Mouse (Mus musculus): ENCODE measurements around the gene Dock2. TPM values are rescaled to one million over a fixed set of nuclear protein-coding genes. Genes with fewer than 3 reads are reported as not detected.
A peak's percentile ranks its signal among the peaks of the same experiment; 100 is the strongest.
"Not testable (repeated sequence)": the region's sequence is repeated elsewhere in the genome, so short reads cannot be mapped to it uniquely, and the experiment has no call there.

Gene Dock2
- polyA plus RNA-seq (2014; fragmentation: Nextera tagmentation; extraction: Ambion mirVana), result 2.5 and 3.3 TPM in 2 replicates

DNA sequence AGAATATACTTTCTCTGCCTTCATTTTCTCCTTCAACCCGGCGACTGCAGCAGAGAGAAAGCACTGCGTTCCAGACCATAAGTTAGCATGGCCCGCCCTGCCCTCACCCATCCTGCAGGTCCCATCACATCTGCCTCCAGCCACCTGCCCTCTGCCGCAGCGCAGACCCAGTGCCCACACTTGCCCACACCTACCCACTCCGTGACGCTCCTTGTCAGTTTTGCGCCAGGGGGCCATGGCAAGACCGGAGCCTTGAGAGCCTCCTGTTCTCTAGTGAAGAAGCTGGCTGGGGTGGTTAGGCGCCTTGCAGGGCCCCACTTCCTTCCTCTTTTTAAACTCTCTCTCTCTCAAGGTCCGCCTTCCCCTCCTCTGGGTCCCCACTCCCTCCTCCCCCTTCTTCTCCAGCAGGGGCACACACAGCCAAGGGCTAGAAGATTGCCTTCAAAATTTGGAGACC is at the start of gene Dock2:
Gene Dock2, minus strand, starts transcription at position 306 of the 457 bp plus-strand sequence.
- ATAC-seq (ENCODE audit: low read depth), result no peak
- DNase-seq (ENCODE audit: low spot score), result no peak
- Histone ChIP-seq H3K36me3 (ENCODE audit: control insufficient read depth, insufficient read depth, low read length) (no peaks in the 10 kb centered on the region), H3K4me1 (ENCODE audit: control insufficient read depth, insufficient read depth, low read length) (no peaks in the 10 kb centered on the region), H3K4me2 (ENCODE audit: low read depth, low read length) (no peak within 1 kb of the TSS), H3K9me3 (ENCODE audit: control insufficient read depth, low read length) (no peaks in the 10 kb centered on the region), H3K27me3 (replicated peaks; ENCODE audit: control insufficient read depth, insufficient read depth, low read length) (no peaks in the 10 kb centered on the region), H3K27ac (replicated peaks; ENCODE audit: low read depth, low read length) (no peak within 1 kb of the TSS), H3K4me3 (ENCODE audit: low read depth, low read length) (no peak within 1 kb of the TSS), H3K9ac (ENCODE audit: low read depth, low read length) (no peak within 1 kb of the TSS)
- 83% methylated on average over 12 of the region's 12 CpGs for WGBS

DNA sequence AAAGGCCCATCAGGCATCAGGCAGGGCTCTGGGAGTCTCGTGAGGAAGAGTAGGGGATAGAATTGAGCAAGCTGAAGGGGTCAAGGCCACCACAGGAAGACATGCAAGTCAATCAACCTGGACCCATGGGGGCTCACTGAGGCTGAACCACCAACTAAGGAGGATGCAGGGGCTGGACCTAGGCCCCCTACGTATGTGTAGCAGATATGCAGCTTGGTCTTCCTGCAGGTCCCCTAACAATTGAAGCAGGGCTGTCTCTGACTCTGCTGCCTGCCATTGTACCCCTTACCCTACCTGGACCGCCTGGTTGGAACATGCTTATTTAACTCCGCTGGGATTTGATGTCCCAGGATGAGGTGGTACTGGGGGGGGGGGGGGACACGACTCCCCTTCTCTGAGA is 49.0 kb upstream of the Dock2 start:
- Histone ChIP-seq H3K4me3 (ENCODE audit: low read depth, low read length) (peak overlapping the region; percentile 63), H3K36me3 (ENCODE audit: control insufficient read depth, insufficient read depth, low read length) (peaks cover 16% of the 10 kb centered on the region), H3K4me1 (ENCODE audit: control insufficient read depth, insufficient read depth, low read length) (peaks cover 7% of the 10 kb centered on the region; the same call in 1 of the 2 replicates), H3K27me3 (replicated peaks; ENCODE audit: control insufficient read depth, insufficient read depth, low read length) (no peaks in the 10 kb centered on the region), H3K9me3 (ENCODE audit: control insufficient read depth, low read length) (no peaks in the 10 kb centered on the region), H3K27ac (replicated peaks; ENCODE audit: low read depth, low read length) (no peak overlapping the region), H3K9ac (ENCODE audit: low read depth, low read length) (peak overlapping the region; percentile 88), H3K4me2 (ENCODE audit: low read depth, low read length) (peak overlapping the region; percentile 82)
- no peak for DNase-seq (ENCODE audit: low spot score)
- ATAC-seq (ENCODE audit: low read depth), result no peak
- WGBS, result 10% methylated on average over 4 of the region's 5 CpGs

DNA sequence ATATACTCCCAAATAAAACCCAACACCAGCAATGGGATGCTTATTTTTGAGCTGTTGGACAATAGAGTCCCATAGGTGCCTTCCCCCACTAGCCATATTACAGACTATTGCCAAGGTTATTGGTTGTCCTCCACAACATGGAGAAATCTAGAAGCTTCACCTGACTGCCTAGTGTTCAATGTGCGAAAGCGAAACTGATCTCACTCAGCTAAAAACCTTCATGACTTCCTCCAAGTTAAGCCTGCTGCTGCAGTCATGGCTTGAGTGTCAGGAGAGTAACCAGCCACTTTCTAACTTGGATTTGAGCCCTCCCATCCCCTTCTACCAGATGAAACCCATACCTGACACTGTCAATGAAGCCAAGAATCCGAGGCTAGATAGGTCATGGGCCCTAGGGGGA is 44.1 kb upstream of the Dock2 start:
- Histone ChIP-seq H3K27me3 (replicated peaks; ENCODE audit: control insufficient read depth, insufficient read depth, low read length) (no peaks in the 10 kb centered on the region), H3K4me1 (ENCODE audit: control insufficient read depth, insufficient read depth, low read length) (peaks cover 7% of the 10 kb centered on the region; the same call in 1 of the 2 replicates), H3K4me3 (ENCODE audit: low read depth, low read length) (no peak overlapping the region), H3K4me2 (ENCODE audit: low read depth, low read length) (no peak overlapping the region), H3K27ac (replicated peaks; ENCODE audit: low read depth, low read length) (no peak overlapping the region), H3K9me3 (ENCODE audit: control insufficient read depth, low read length) (no peaks in the 10 kb centered on the region), H3K9ac (ENCODE audit: low read depth, low read length) (no peak overlapping the region), H3K36me3 (ENCODE audit: control insufficient read depth, insufficient read depth, low read length) (peaks cover 36% of the 10 kb centered on the region)
- 96% methylated on average over 3 of the region's 3 CpGs for WGBS
- ATAC-seq (ENCODE audit: low read depth) (no peak), DNase-seq (ENCODE audit: low spot score) (no peak)

DNA sequence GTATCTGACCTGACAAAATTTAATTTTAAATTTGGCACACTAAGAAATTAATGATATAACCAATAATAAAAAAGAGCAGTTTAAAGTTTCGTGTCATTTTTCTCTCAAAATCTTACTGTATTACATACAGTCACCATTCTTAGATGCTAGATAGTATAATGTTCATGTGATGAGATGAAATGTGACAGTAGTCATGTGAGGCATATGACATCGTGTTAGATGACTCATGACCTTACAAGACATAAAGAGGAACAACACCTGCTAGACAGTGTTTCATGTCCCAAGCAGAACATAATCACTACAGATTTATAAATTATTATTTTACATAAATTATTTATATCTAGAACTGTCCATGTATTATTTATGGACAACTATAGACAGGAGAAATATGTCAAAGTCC is 43.2 kb upstream of the Dock2 start:
- WGBS, result 95% methylated on average over 2 of the region's 2 CpGs
- H3K27ac ChIP-seq (replicated peaks; ENCODE audit: low read depth, low read length), result no peak overlapping the region

DNA sequence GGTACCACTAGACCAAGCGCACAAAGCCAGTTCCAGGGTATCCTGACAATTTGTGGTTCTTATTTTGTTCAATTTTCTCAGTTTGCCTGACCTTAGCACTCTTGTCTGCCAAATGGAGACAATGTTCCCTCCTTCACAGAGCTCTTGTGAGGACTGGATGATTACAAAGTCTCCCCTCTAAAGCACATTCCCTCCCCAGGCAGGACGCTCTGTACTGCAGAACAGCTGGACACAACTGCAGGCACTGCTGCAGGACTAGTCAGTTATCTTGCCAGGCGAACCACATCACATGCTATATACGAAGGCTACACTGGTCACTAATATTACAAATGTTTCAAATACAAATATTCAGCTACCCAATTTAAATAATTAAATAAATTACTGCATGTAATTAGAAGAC is 41.1 kb upstream of the Dock2 start:
- DNase-seq (ENCODE audit: low spot score) (no peak), ATAC-seq (ENCODE audit: low read depth) (no peak)
- Histone ChIP-seq H3K36me3 (ENCODE audit: control insufficient read depth, insufficient read depth, low read length) (peaks cover 53% of the 10 kb centered on the region), H3K4me1 (ENCODE audit: control insufficient read depth, insufficient read depth, low read length) (no peaks in the 10 kb centered on the region), H3K4me2 (ENCODE audit: low read depth, low read length) (no peak overlapping the region), H3K27ac (replicated peaks; ENCODE audit: low read depth, low read length) (no peak overlapping the region), H3K27me3 (replicated peaks; ENCODE audit: control insufficient read depth, insufficient read depth, low read length) (no peaks in the 10 kb centered on the region), H3K4me3 (ENCODE audit: low read depth, low read length) (no peak overlapping the region), H3K9me3 (ENCODE audit: control insufficient read depth, low read length) (no peaks in the 10 kb centered on the region), H3K9ac (ENCODE audit: low read depth, low read length) (no peak overlapping the region)
- WGBS, result 90% methylated on average over 4 of the region's 4 CpGs

More for the DNA sequence above, 43.2 kb upstream of the Dock2 start:
- Histone ChIP-seq H3K27me3 (replicated peaks; ENCODE audit: control insufficient read depth, insufficient read depth, low read length) (no peaks in the 10 kb centered on the region), H3K4me1 (ENCODE audit: control insufficient read depth, insufficient read depth, low read length) (no peaks in the 10 kb centered on the region), H3K9me3 (ENCODE audit: control insufficient read depth, low read length) (no peaks in the 10 kb centered on the region), H3K4me3 (ENCODE audit: low read depth, low read length) (no peak overlapping the region), H3K9ac (ENCODE audit: low read depth, low read length) (no peak overlapping the region), H3K36me3 (ENCODE audit: control insufficient read depth, insufficient read depth, low read length) (peaks cover 42% of the 10 kb centered on the region), H3K4me2 (ENCODE audit: low read depth, low read length) (no peak overlapping the region)
- no peak for DNase-seq (ENCODE audit: low spot score)
- no peak for ATAC-seq (ENCODE audit: low read depth)

DNA sequence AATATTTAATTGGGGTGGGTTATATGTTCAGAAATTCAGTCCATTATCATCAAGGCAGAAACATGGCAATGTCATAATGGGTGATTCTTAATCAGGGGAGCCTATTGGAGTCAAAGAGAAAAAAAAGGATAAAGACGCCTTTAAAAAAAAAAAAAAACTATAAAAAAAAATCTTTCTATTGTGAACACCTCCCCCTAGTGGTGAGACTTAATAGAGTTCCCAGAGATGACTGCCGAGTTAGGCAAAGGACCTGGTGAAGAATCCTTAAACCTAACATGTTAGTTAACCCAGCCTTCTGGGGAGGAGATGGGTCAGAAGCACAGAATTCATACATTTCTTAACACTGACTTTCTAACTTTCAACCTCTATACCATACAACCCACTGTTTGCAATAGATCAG is 31.1 kb upstream of the Dock2 start:
- no peak overlapping the region for H3K4me2 ChIP-seq (ENCODE audit: low read depth, low read length)
- peak; percentile 59 for DNase-seq (ENCODE audit: low spot score)
- WGBS, result 9% methylated on average over 2 of the region's 2 CpGs

DNA sequence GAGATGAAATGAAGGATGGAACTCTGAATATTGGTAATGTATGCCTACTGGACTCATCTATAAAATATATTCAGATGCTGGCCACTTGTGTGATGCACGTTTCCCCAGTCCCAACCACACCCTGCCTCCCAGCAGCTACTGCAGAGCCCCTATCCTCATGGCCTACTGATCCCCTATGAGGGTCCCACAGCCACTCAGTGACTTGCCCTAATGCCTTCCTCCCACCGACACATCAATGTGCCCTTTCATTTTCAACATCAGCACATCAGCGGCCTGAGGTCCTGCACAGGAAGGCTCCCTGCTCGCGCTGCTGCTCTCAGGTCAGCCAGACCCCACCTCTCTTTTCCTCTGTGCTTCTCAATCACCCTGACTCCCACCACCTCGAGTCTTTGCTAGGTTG is 30.6 kb upstream of the Dock2 start:
- H3K27ac ChIP-seq (replicated peaks; ENCODE audit: low read depth, low read length), result no peak overlapping the region
- no peaks in the 10 kb centered on the region for H3K27me3 ChIP-seq (replicated peaks; ENCODE audit: control insufficient read depth, insufficient read depth, low read length)
- 90% methylated on average over 6 of the region's 6 CpGs for WGBS
- no peak for DNase-seq (ENCODE audit: low spot score)
- H3K9ac ChIP-seq (ENCODE audit: low read depth, low read length), result no peak overlapping the region
- ATAC-seq (ENCODE audit: low read depth), result no peak
- no peak overlapping the region for H3K4me2 ChIP-seq (ENCODE audit: low read depth, low read length)
- H3K4me3 ChIP-seq (ENCODE audit: low read depth, low read length), result no peak overlapping the region
- H3K4me1 ChIP-seq (ENCODE audit: control insufficient read depth, insufficient read depth, low read length), result no peaks in the 10 kb centered on the region
- H3K36me3 ChIP-seq (ENCODE audit: control insufficient read depth, insufficient read depth, low read length), result peaks cover 49% of the 10 kb centered on the region
- no peaks in the 10 kb centered on the region for H3K9me3 ChIP-seq (ENCODE audit: control insufficient read depth, low read length)

More for the DNA sequence above, 31.1 kb upstream of the Dock2 start:
- H3K36me3 ChIP-seq (ENCODE audit: control insufficient read depth, insufficient read depth, low read length), result peaks cover 48% of the 10 kb centered on the region
- H3K27ac ChIP-seq (replicated peaks; ENCODE audit: low read depth, low read length), result no peak overlapping the region
- no peaks in the 10 kb centered on the region for H3K4me1 ChIP-seq (ENCODE audit: control insufficient read depth, insufficient read depth, low read length)
- H3K9ac ChIP-seq (ENCODE audit: low read depth, low read length), result no peak overlapping the region
- no peaks in the 10 kb centered on the region for H3K27me3 ChIP-seq (replicated peaks; ENCODE audit: control insufficient read depth, insufficient read depth, low read length)
- ATAC-seq (ENCODE audit: low read depth), result no peak
- no peak overlapping the region for H3K4me3 ChIP-seq (ENCODE audit: low read depth, low read length)
- H3K9me3 ChIP-seq (ENCODE audit: control insufficient read depth, low read length), result no peaks in the 10 kb centered on the region

DNA sequence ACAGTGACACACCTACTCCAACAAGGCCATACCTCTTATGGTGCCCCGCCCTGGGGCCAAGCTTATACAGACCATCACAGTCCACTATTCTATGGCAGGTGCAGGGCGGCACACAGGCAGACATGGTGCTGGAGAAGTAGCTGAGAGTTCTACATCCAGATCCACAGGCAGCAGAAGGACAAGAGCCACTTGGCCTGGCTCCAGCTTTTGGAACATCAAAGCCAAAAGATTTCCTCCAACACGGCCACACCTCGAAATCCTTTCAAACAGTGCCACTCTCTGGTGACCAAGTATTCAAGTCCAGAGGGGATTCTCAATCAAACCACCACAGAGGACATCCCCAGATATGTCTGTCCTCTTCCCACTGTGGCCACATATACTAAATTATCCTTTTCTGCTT is 21.3 kb upstream of the Dock2 start:
- H3K9me3 ChIP-seq (ENCODE audit: control insufficient read depth, low read length); ATAC-seq (ENCODE audit: low read depth); H3K27me3 ChIP-seq (replicated peaks; ENCODE audit: control insufficient read depth, insufficient read depth, low read length); H3K4me2 ChIP-seq (ENCODE audit: low read depth, low read length); H3K4me3 ChIP-seq (ENCODE audit: low read depth, low read length); DNase-seq (ENCODE audit: low spot score); H3K36me3 ChIP-seq (ENCODE audit: control insufficient read depth, insufficient read depth, low read length); H3K4me1 ChIP-seq (ENCODE audit: control insufficient read depth, insufficient read depth, low read length); H3K27ac ChIP-seq (replicated peaks; ENCODE audit: low read depth, low read length); H3K9ac ChIP-seq (ENCODE audit: low read depth, low read length): not testable (repeated sequence)
- 80% methylated on average over 4 of the region's 4 CpGs for WGBS

DNA sequence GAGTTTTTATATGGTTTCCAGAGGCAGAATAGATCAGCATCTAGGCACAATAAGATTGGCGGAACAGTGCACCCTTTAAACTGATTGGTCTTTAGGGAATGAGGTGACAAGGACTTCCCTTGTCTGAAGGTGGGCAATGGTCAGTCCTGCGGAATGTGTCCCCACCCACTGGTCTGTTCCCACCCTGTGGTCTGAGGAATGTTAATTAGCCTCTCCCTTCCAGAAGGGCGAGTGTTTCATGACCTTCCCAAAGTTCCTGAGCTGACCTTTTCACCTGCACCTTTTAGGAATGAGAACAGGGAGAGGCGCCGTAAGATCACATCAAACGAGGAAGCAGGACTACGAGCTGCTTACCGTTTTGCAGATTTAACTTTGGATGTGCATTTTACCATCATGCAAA is 14.4 kb upstream of the Dock2 start:
- not testable (repeated sequence) for H3K4me3 ChIP-seq (ENCODE audit: low read depth, low read length); ATAC-seq (ENCODE audit: low read depth); DNase-seq (ENCODE audit: low spot score); H3K36me3 ChIP-seq (ENCODE audit: control insufficient read depth, insufficient read depth, low read length); H3K9ac ChIP-seq (ENCODE audit: low read depth, low read length); H3K27ac ChIP-seq (replicated peaks; ENCODE audit: low read depth, low read length); H3K4me2 ChIP-seq (ENCODE audit: low read depth, low read length); H3K4me1 ChIP-seq (ENCODE audit: control insufficient read depth, insufficient read depth, low read length); H3K9me3 ChIP-seq (ENCODE audit: control insufficient read depth, low read length); H3K27me3 ChIP-seq (replicated peaks; ENCODE audit: control insufficient read depth, insufficient read depth, low read length)
- WGBS, result 50% methylated on average over 8 of the region's 8 CpGs
